Mouse (Mus musculus): Measurements from ENCODE around the gene Cenpn.

Cenpn gene

GRCm38 (mm10) chr8:116943161-116943554 lies 21.6 kb downstream of the Cenpn start, which contains the start of gene Atmin:
Atmin (plus strand) TSS chr8:116943393.
- peak; percentile 94 to 95 for DNase-seq

GRCm38 (mm10) chr8:116943555-116944384 lies 22.2 kb downstream of the Cenpn start:
- DNase-seq: peak in 1 of 2 experiments; percentile 55

- no peak for DNase-seq
Observed at GRCm38 (mm10) chr8:116944385-116944696, 22.8 kb downstream of the Cenpn start.

- DNase-seq: no peak
Observed at GRCm38 (mm10) chr8:116945169-116945910, 23.8 kb downstream of the Cenpn start.

GRCm38 (mm10) chr8:116946268-116946838 lies 24.8 kb downstream of the Cenpn start:
- DNase-seq: no peak

- DNase-seq: no peak
Observed at GRCm38 (mm10) chr8:116946851-116947250, 25.3 kb downstream of the Cenpn start.

- no peak for DNase-seq
Observed at GRCm38 (mm10) chr8:116947589-116947988, 26.1 kb downstream of the Cenpn start.

GRCm38 (mm10) chr8:116951369-116951768 lies 29.8 kb downstream of the Cenpn start:
- no peak for DNase-seq

GRCm38 (mm10) chr8:116951778-116952177 lies 30.2 kb downstream of the Cenpn start:
- DNase-seq: no peak

GRCm38 (mm10) chr8:116952428-116952827 lies 30.9 kb downstream of the Cenpn start:
- DNase-seq: no peak

GRCm38 (mm10) chr8:116954415-116954814 lies 32.9 kb downstream of the Cenpn start:
- no peak for DNase-seq

GRCm38 (mm10) chr8:116969531-116969930 lies 48.0 kb downstream of the Cenpn start:
- no peak for DNase-seq

- DNase-seq: no peak
Observed at GRCm38 (mm10) chr8:116975066-116975465, 53.5 kb downstream of the Cenpn start.

GRCm38 (mm10) chr8:116975606-116976005 lies 54.1 kb downstream of the Cenpn start:
- DNase-seq: no peak

- peak; percentile 7 to 10 for DNase-seq
Observed at GRCm38 (mm10) chr8:116978052-116978451, 56.5 kb downstream of the Cenpn start.

GRCm38 (mm10) chr8:116978631-116979256 lies 57.2 kb downstream of the Cenpn start, which contains the start of gene 1700030J22Rik:
1700030J22Rik (minus strand) TSS chr8:116978959.
- DNase-seq: peak; percentile 98 to 99

GRCm38 (mm10) chr8:116980117-116980516 lies 58.6 kb downstream of the Cenpn start:
- DNase-seq: peak; percentile 74 to 81

GRCm38 (mm10) chr8:116989842-116990241 lies 68.3 kb downstream of the Cenpn start:
- DNase-seq: no peak
